Mouse (Mus musculus) forebrain, embryonic 10.5 days (tissue): ENCODE measurements around the gene Hunk. TPM values are rescaled to one million over a fixed set of nuclear protein-coding genes. Genes with fewer than 3 reads are reported as not detected.

Source experiments
- DNase-seq: peaks from one replicate; pipeline ENCODE4 v3.0.0-alpha.2; 2017; ENCODE audit warnings: low spot score; ENCODE audit errors: extremely low spot score
- H3K27ac ChIP-seq: fragments of 300-500 bp; sonication (generic); 2 replicates; pipeline ENCODE4 v1.5.1; 2016; ENCODE audit warnings: mild to moderate bottlenecking
- H3K27me3 ChIP-seq: fragments of 300-500 bp; sonication (generic); 2 replicates; pipeline ENCODE4 v1.6.1; 2016; ENCODE audit warnings: mild to moderate bottlenecking; ENCODE audit not compliant: poor library complexity, severe bottlenecking
- H3K36me3 ChIP-seq: fragments of 300-500 bp; sonication (generic); replicated peaks from 2 replicates; pipeline ENCODE4 v1.6.1; 2016; ENCODE audit warnings: mild to moderate bottlenecking, moderate library complexity
- H3K4me1 ChIP-seq: fragments of 300-500 bp; sonication (generic); 2 replicates; pipeline ENCODE4 v1.6.1; 2016
- H3K4me3 ChIP-seq: fragments of 300-500 bp; sonication (generic); 2 replicates; pipeline ENCODE4 v1.5.1; 2016; ENCODE audit warnings: mild to moderate bottlenecking, moderate library complexity
- H3K9me3 ChIP-seq: fragments of 300-500 bp; sonication (generic); 2 replicates; pipeline ENCODE4 v1.6.1; 2016; ENCODE audit warnings: mild to moderate bottlenecking, moderate library complexity
- WGBS: fragments of 180-500 bp; shearing (Covaris S2); methylation state at CpG from one replicate; pipeline ENCODE4 v1.1.7; 2016; 5-methylcytosine and 5-hydroxymethylcytosine counted together
- polyA plus RNA-seq: library from polyadenylated mRNA; unstranded; fragments of >200 nt; fragmentation: Nextera tagmentation; extraction: Ambion mirVana; gene quantifications from 2 replicates; pipeline ENCODE4 v1.2.1, GENCODE M21; 2016

Hunk gene
- polyA plus RNA-seq, 1 experiment from 2014 or later = 14.9 TPM

- Histone ChIP-seq H3K9me3 (peaks cover 8% of the 10 kb centered on the region; the same call in 1 of the 2 replicates), H3K27me3 (peaks cover 36% of the 10 kb centered on the region), H3K36me3 (no peaks in the 10 kb centered on the region), H3K27ac (no peak overlapping the region), H3K4me3 (no peak overlapping the region), H3K4me1 (peaks cover 28% of the 10 kb centered on the region)
- no peak for DNase-seq
- 87% methylated on average over 10 of the region's 10 CpGs for WGBS
These were observed 3.0 kb upstream of the Hunk start for GRCm38 (mm10) chr16:90382701-90383280.

- no peak overlapping the region for H3K4me3 ChIP-seq
- WGBS = 87% methylated on average over 3 of the region's 3 CpGs
- H3K9me3 ChIP-seq = peaks cover 8% of the 10 kb centered on the region; the same call in 1 of the 2 replicates
- H3K27me3 ChIP-seq = peaks cover 31% of the 10 kb centered on the region
- H3K36me3 ChIP-seq = peaks cover 3% of the 10 kb centered on the region
- no peak for DNase-seq
- peaks cover 40% of the 10 kb centered on the region for H3K4me1 ChIP-seq
- no peak overlapping the region for H3K27ac ChIP-seq
These were observed 1.8 kb upstream of the Hunk start for GRCm38 (mm10) chr16:90384058-90384457.

DNA sequence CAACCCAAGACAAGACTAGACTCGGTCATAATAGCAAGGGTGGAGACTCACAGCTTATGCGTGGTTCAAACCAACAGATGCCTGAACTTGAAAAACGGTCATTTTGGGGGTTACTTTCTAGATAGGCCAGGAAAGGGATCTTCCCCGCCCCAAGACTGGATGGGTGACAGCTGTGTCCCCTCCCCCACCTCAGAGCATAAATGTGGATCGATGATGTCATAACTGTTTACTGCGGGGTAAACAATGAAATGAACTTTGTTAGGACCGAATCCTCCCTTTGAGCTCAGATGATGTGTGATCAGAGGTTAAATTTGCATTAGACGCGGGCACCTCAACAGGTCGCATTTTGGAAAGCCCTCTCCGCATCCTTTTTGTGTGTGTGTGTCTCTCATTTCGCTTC is 967 bp upstream of the Hunk start:
- H3K27me3 ChIP-seq = peaks cover 31% of the 10 kb centered on the region
- H3K36me3 ChIP-seq = peaks cover 11% of the 10 kb centered on the region
- DNase-seq = peak; percentile 18
- H3K27ac ChIP-seq = peak overlapping the region; percentile 97
- H3K4me1 ChIP-seq = peaks cover 48% of the 10 kb centered on the region
- H3K4me3 ChIP-seq = peak overlapping the region; percentile 93
- peaks cover 8% of the 10 kb centered on the region; the same call in 1 of the 2 replicates for H3K9me3 ChIP-seq
- 6% methylated on average over 12 of the region's 12 CpGs for WGBS

GRCm38 (mm10) chr16:90385326-90385687 is 506 bp upstream of the Hunk start:
- peaks cover 48% of the 10 kb centered on the region for H3K4me1 ChIP-seq
- peaks cover 10% of the 10 kb centered on the region; the same call in 1 of the 2 replicates for H3K9me3 ChIP-seq
- H3K36me3 ChIP-seq = peaks cover 16% of the 10 kb centered on the region
- peak overlapping the region; percentile 93 for H3K4me3 ChIP-seq
- no peak for DNase-seq
- under 1% methylated on average over 16 of the region's 16 CpGs for WGBS
- peaks cover 31% of the 10 kb centered on the region for H3K27me3 ChIP-seq
- H3K27ac ChIP-seq = peak overlapping the region; percentile 97

- H3K9me3 ChIP-seq = peaks cover 18% of the 10 kb centered on the region
- H3K36me3 ChIP-seq = peaks cover 29% of the 10 kb centered on the region
- peaks cover 48% of the 10 kb centered on the region for H3K4me1 ChIP-seq
- H3K4me3 ChIP-seq = peak overlapping the region; percentile 93
- H3K27ac ChIP-seq = peak overlapping the region; percentile 97
- DNase-seq = peak; percentile 82
- WGBS = under 1% methylated on average over 49 of the region's 49 CpGs
- H3K27me3 ChIP-seq = peaks cover 31% of the 10 kb centered on the region
These were observed 824 bp downstream of the Hunk start for GRCm38 (mm10) chr16:90386514-90387160.

GRCm38 (mm10) chr16:90387161-90387671 is 1.4 kb downstream of the Hunk start:
- WGBS = 1% methylated on average over 12 of the region's 12 CpGs
- H3K27me3 ChIP-seq = peaks cover 30% of the 10 kb centered on the region
- peaks cover 35% of the 10 kb centered on the region for H3K36me3 ChIP-seq
- peak overlapping the region; percentile 97 for H3K27ac ChIP-seq
- peak; percentile 71 for DNase-seq
- H3K4me3 ChIP-seq = peak overlapping the region; percentile 93
- peaks cover 14% of the 10 kb centered on the region for H3K9me3 ChIP-seq
- peaks cover 48% of the 10 kb centered on the region for H3K4me1 ChIP-seq

GRCm38 (mm10) chr16:90387961-90388360 is 2.1 kb downstream of the Hunk start:
- H3K27ac ChIP-seq = peak overlapping the region; percentile 36
- peaks cover 42% of the 10 kb centered on the region for H3K36me3 ChIP-seq
- H3K9me3 ChIP-seq = peaks cover 14% of the 10 kb centered on the region
- no peak for DNase-seq
- H3K27me3 ChIP-seq = peaks cover 22% of the 10 kb centered on the region
- WGBS = 67% methylated on average over 4 of the region's 4 CpGs
- H3K4me3 ChIP-seq = peak overlapping the region; percentile 93
- H3K4me1 ChIP-seq = peaks cover 48% of the 10 kb centered on the region

- 85% methylated on average over 15 of the region's 15 CpGs for WGBS
- peaks cover 50% of the 10 kb centered on the region for H3K4me1 ChIP-seq
- peaks cover 9% of the 10 kb centered on the region for H3K27me3 ChIP-seq
- peak overlapping the region; percentile 93; the same call in 1 of the 2 replicates for H3K4me3 ChIP-seq
- peaks cover 14% of the 10 kb centered on the region for H3K9me3 ChIP-seq
- H3K27ac ChIP-seq = peak overlapping the region; percentile 36
- no peak for DNase-seq
- H3K36me3 ChIP-seq = peaks cover 55% of the 10 kb centered on the region
These were observed 3.4 kb downstream of the Hunk start for GRCm38 (mm10) chr16:90389103-90389750.

GRCm38 (mm10) chr16:90390731-90391130 is 4.9 kb downstream of the Hunk start:
- WGBS = 91% methylated on average over 16 of the region's 16 CpGs

GRCm38 (mm10) chr16:90394761-90395160 is 8.9 kb downstream of the Hunk start:
- H3K27me3 ChIP-seq = no peaks in the 10 kb centered on the region
- peaks cover 86% of the 10 kb centered on the region for H3K36me3 ChIP-seq
- H3K4me3 ChIP-seq = no peak overlapping the region
- no peak overlapping the region for H3K27ac ChIP-seq
- 84% methylated on average over 4 of the region's 4 CpGs for WGBS
- DNase-seq = no peak
- peaks cover 26% of the 10 kb centered on the region for H3K4me1 ChIP-seq
- peaks cover 14% of the 10 kb centered on the region for H3K9me3 ChIP-seq

More at GRCm38 (mm10) chr16:90390731-90391130, 4.9 kb downstream of the Hunk start:
- Histone ChIP-seq H3K9me3 (peaks cover 14% of the 10 kb centered on the region), H3K27ac (no peak overlapping the region), H3K4me1 (peaks cover 52% of the 10 kb centered on the region), H3K27me3 (no peaks in the 10 kb centered on the region), H3K36me3 (peaks cover 70% of the 10 kb centered on the region), H3K4me3 (no peak overlapping the region)
- no peak for DNase-seq

GRCm38 (mm10) chr16:90395996-90396556 is 10.3 kb downstream of the Hunk start:
- 80% methylated on average over 11 of the region's 11 CpGs for WGBS
- H3K27ac ChIP-seq = no peak overlapping the region
- H3K27me3 ChIP-seq = no peaks in the 10 kb centered on the region
- H3K4me3 ChIP-seq = no peak overlapping the region
- no peak for DNase-seq
- peaks cover 7% of the 10 kb centered on the region for H3K9me3 ChIP-seq
- peaks cover 38% of the 10 kb centered on the region for H3K4me1 ChIP-seq
- H3K36me3 ChIP-seq = peaks cover 72% of the 10 kb centered on the region

DNA sequence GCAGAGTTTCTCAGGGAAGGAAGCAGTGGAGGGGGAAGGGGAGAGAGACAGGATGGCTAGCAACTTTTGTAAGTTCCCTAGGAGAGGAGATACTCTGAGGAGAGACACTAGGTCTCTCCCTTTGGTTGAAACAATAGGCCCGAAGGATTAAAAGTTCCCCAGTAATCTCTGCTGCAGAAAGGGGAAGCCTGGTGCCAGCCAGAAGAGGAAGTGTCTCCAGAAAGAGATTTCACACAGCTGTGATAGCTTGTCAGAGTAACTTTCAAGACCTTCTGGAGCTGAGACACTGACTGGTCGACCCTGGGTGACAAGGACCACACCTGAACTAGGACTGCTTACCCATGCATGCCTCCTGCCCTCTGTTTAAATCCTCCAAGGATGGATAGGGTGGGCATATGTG is 11.1 kb downstream of the Hunk start:
- no peaks in the 10 kb centered on the region for H3K9me3 ChIP-seq
- peaks cover 46% of the 10 kb centered on the region for H3K4me1 ChIP-seq
- no peak overlapping the region for H3K27ac ChIP-seq
- no peak overlapping the region for H3K4me3 ChIP-seq
- H3K27me3 ChIP-seq = no peaks in the 10 kb centered on the region
- 65% methylated on average over 2 of the region's 2 CpGs for WGBS
- no peak for DNase-seq
- H3K36me3 ChIP-seq = peaks cover 64% of the 10 kb centered on the region
